Mouse (Mus musculus) CH12.LX (cell line): ENCODE results near the gene Ehmt2.

Experiments used
- CTCF ChIP-seq, 2 experiments: IDR thresholded peaks in 1 of 2; conservative IDR thresholded peaks in 1 of 2; 2 replicates each; pipeline ENCODE4 v1.5.1; 2011 to 2012; ENCODE audit warnings: low read depth in 2 of 2, low read length in 2 of 2, improper control_type of control experiment in 1 of 2, inconsistent platforms in 1 of 2, mild to moderate bottlenecking in 1 of 2, moderate library complexity in 1 of 2
- E2F4 ChIP-seq: IDR thresholded peaks from 2 replicates; pipeline ENCODE4 v1.6.1; 2011; ENCODE audit warnings: low read depth, low read length, improper control_type of control experiment; ENCODE audit not compliant: insufficient replicate concordance
- POLR2A ChIP-seq: IDR thresholded peaks from 2 replicates; pipeline ENCODE4 v1.6.1; 2011; ENCODE audit warnings: low read depth, mild to moderate bottlenecking, improper control_type of control experiment, low read length
- ZC3H11A ChIP-seq: IDR thresholded peaks from 2 replicates; pipeline ENCODE4 v1.6.1; 2012; ENCODE audit warnings: low read depth, mild to moderate bottlenecking, inconsistent platforms, low read length, improper control_type of control experiment

DNA sequence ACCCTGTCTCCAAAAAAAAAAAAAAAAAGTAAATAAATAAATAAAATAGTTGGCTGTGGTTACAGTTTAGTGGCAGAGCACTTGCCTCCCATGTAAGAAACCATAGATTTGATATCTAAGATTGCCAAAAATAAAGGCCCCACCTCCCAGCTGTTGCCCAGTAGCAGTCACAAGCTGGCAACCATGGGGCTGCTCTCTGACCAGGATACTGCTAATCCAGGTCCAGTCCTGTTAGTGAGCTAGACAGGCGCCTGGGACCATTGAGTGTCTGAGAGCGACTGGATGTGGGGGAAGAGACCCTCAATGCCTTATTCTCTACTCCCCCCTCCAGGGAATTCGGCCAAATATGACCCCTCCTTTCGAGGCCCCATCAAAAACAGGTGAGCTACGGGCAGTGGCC lies 18.0 kb downstream of the Ehmt2 start:
- TF ChIP-seq E2F4: no peak
- no peak for TF ChIP-seq POLR2A
- no peak for TF ChIP-seq CTCF (conservative IDR thresholded peaks at IDR 0.05 in 1 of 2, IDR thresholded peaks at IDR 0.05 in 1 of 2; ENCODE audit: low read depth in 2 of 2, low read length in 2 of 2)
- TF ChIP-seq ZC3H11A: no peak
